Mouse (Mus musculus): ENCODE measurements around the gene Susd6.

DNA sequence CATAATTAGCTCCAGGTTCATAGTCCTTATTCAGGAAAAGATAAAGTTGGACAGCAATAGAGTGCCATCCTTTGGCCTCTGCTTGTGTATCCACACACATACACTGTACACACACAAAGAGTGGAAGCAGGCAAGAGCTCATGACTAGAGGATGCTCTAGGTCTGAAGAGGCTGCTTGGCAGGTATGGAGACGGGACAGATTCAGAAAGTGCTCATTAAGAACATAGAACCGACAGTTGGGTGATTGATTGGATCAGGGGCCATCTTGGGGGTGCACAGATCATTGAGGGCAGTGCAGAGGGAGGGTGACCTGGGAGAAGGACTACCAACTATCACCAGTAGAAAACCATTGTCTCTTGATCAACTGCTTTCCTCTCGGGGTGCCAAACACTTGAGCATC is 90.8 kb downstream of the Susd6 start:
- TF ChIP-seq POLR2A (IDR thresholded peaks at IDR 0.05; ENCODE audit: borderline replicate concordance, insufficient read depth, low read length) (no peak), CTCF (IDR thresholded peaks at IDR 0.05; ENCODE audit: borderline replicate concordance, insufficient read depth, low read depth, low read length) (no peak)

Measured in cerebellum, adult 2 months (tissue).